Mouse (Mus musculus): ENCODE results near the gene Rassf7. TPM values are rescaled to one million over a fixed set of nuclear protein-coding genes. Genes with fewer than 3 reads are reported as not detected.

Rassf7 gene
- total RNA-seq, 1 experiment from 2014 or later = 7.1 TPM

DNA sequence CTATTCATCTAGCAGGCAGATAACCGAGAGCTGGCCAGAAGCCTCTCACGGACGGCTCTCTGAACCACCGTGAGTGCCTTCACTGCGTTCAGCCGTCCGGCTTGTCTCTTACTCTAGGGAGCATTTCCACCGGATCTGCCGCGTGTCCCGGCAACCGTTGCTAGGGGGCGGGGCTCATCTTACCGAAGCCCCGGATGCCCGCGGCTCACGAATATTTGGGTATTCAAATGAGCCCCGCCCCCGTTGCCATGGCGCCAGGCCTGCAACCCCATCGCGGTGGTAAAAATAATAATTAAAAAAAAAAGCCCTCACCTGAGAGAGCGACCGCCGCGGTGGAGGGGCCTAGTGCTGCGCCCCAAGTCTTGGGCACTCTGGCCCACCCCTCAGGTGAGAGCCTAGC, 20.8 kb upstream of the Rassf7 start:
- ATAC-seq (ENCODE audit: extremely low read depth, insufficient number of reproducible peaks, low FRiP score, poor library complexity, severe bottlenecking) = peak; percentile 62

DNA sequence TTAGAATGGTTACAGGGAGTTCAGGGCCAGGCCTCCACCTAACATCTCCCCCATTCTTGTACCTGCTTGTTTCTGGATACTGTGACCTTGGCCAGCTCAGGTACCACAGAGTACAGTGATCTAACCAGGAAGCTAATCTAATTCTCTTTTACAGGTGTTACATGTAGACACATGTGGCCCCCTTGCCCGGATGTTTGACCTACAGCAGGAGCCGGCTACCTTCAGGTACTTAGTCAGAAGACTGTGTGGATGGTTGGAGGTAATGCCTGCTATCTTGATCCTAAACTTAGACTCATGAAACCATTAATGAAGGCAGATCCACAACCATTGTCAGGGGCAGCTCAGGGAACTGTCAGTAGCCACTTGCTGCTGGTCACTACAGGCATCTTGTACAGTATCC, 19.9 kb upstream of the Rassf7 start:
- ATAC-seq (ENCODE audit: extremely low read depth, insufficient number of reproducible peaks, low FRiP score, poor library complexity, severe bottlenecking) = no peak

DNA sequence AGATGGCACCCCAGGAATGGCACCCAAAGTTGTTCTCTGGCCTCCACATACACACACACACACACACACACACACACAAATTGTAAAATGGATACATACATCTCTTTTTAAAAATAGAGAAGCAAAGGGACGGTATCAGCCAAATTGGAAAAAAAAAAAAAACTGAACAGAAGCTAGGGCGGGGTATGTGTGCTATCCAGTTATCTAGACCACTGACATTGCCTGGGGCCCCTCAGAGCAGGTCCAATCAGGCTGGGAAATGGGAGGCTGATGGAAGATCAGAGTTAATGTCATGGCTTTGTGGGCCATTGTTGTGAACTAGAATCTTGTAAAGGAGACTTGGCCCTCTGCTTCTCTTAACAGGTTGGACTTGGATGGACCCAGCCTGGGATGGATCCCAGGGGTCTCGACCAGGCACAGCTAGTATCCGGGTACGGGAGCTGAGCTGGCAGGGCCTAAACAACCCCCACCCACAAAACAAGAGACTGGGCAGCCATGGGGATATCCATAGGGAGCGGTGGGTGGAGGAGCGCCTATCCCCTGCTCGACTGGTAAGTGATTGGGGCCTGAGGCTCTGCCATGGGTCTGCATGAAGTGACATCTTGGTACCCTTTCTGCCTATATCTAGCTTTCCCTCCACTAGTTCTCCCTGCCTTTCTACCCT, 18.9 kb upstream of the Rassf7 start:
- ATAC-seq (ENCODE audit: extremely low read depth, insufficient number of reproducible peaks, low FRiP score, poor library complexity, severe bottlenecking) = no peak

DNA sequence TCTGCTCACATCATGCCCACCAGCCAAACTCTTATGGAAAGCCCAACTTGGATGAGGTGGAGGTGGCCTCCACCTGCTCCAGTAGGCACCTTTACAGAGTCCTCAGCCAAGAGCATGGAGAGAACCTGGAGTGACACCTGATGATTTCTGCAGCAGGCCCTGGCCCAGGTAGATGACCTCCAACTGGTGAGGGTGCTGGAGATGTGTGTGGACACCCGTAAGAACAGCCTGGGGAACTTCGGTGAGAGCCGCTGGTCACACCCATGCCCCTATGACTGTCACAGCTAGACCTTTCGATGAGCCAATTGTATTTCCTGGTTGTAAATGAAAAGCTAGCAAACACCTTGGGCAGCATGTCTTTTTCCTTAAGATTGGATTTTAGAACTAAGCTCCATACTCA, 17.5 kb upstream of the Rassf7 start:
- no peak for ATAC-seq (ENCODE audit: extremely low read depth, insufficient number of reproducible peaks, low FRiP score, poor library complexity, severe bottlenecking)

DNA sequence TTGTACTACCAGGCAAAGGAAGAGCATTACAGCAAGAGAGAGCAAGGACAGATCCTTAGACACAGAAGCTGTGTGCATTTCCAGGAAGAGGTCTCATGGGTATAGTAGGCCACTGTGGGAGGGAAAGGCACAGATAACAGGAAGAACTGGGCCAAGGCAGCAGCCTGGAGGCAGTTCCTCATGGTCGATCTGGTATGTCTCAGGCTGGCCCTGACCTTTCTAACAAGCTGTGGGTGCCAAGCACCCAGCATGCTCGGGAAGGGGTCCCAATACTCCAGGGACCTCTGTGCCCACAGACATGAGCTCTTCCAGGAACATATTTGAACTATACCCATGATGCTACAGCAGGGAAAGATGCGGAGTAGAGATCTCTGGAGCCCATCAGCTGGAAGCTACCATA, 11.1 kb upstream of the Rassf7 start:
- ATAC-seq (ENCODE audit: extremely low read depth, insufficient number of reproducible peaks, low FRiP score, poor library complexity, severe bottlenecking) = no peak

DNA sequence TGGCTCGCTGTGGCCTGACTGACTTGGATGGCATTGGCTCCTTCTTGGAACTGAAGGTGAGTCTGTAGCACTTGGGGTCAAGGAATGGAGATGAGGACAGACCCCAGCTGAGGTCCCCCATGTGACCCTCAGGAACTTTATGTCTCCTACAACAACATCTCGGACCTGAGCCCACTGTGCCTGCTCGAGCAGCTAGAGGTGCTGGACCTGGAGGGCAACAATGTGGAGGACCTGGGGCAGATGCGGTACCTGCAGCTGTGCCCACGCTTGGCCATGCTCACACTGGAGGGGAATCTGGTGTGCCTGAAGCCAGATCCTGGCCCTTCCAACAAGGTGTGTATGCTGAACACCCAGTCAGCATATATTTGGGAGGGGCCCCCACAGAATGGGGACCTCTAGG, 10.2 kb upstream of the Rassf7 start:
- ATAC-seq (ENCODE audit: extremely low read depth, insufficient number of reproducible peaks, low FRiP score, poor library complexity, severe bottlenecking) = no peak

DNA sequence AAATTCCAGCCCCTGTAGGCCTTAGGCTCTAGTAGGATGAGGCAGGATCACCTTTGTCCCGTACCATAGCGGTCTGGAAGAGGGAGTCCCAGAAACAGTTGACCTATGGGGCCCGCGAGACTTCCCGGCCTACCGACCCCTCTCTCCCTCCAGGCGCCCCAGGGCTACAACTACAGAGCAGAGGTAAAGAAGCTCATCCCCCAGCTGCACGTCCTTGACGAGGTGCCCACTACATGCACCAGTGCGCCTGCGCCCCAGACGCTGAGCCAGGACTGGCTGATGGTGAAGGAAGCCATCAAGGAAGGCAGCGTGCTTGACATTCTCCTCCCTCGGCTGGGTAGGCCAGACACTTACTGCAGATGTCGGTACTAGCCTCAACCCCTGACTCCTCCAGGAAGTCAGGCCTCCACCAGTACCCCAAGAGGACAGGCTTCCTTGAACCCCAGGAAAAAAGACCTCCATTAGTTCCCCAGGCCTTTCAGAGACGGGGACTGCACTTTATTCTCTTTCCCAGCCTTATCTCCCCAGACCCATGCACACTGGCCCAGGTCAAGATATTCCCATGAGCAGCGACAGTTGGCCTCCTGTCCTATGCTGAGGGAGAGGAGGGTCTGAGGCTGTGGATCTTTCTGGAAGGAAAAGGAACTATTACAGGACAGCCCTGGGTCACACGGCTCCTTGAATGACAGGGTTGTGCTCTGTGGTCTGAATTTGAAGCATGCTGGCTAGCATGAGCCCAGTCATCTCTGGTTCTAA, 9.3 kb upstream of the Rassf7 start:
- no peak for ATAC-seq (ENCODE audit: extremely low read depth, insufficient number of reproducible peaks, low FRiP score, poor library complexity, severe bottlenecking)

DNA sequence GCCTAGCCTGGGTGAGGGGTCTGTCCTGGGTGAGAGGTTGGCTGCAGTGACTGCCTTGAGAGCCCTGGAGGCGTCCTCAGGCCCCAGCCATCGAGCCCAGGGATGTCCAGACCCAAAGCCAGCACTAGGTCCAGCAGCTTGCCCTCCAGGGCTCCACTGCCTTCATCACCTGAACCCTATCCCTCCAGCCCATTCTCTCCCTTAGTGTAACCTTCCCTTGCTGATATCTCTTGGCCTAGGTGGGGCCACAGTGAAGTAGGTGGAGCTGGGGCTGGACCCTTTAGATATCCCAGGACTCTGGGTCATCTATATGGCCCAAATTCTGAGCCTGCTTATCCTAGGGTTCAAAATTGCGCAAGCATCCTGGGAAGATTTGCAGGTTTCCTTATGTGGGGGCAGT, 6.1 kb upstream of the Rassf7 start:
- ATAC-seq (ENCODE audit: extremely low read depth, insufficient number of reproducible peaks, low FRiP score, poor library complexity, severe bottlenecking) = no peak

DNA sequence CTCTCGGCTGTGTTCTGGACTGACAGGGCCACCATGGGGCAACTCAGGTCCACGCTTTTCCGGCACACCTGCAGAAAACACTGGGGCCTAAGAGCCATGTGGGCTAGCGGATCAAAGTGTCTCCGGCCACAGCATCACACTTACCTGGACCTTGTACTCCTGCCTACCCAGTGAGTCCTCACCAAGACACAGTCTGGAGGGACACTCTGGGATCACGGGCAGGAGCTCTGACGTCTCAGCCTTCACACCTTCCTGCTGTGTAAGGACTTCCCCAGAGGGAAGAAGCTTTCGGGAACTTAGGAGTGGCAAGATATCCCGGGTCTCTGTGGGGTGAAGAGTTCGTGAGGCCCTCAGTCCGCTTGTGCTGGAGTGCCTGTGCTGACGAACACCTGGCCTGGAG, 5.5 kb upstream of the Rassf7 start:
- no peak for ATAC-seq (ENCODE audit: extremely low read depth, insufficient number of reproducible peaks, low FRiP score, poor library complexity, severe bottlenecking)

DNA sequence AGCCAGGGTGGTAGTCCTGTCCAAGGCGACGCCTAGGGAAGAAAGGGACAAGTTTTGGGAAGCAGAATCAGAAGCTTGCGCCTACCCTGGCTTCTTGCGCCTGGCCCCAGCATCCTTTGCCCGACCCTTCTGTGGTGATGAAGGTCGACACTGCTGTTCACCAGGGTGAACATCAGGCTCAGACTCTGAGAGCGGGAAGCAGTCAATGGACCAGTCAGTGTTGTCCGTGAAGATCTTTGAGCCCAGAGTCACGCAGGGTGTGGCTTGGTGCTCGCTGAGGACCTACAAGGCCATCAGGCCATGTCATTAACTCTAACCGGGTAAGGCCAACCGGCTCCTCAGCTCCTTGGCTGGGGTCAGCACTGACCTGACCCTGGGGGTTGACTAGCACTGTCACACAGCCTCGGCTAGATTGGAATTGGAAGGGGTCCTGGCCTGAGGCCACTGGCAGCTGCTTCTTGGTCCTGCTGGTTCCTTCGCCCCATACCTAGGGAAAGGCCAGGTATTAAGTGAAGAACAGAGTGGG, 5.0 kb upstream of the Rassf7 start:
- ATAC-seq (ENCODE audit: extremely low read depth, insufficient number of reproducible peaks, low FRiP score, poor library complexity, severe bottlenecking) = no peak

DNA sequence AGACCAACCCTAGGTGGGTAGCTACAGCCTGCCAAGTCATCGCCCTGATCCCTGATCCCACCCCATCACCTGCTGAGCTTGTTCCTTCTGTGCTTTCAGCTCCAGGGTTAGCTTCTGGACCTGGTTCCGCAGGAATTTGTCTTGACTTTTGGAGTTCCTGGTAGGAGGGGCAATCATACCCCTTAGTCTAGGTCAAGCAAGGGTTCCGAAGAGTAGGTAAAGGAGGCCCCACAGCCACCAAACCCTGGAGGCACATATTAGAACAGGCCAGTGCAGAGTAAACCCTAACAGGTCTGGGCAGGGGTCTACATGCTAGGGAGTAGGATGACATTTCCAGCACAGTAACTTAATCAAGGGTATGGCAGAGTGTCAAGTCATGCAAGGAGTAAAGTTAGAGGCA, 2.5 kb upstream of the Rassf7 start:
- no peak for ATAC-seq (ENCODE audit: extremely low read depth, insufficient number of reproducible peaks, low FRiP score, poor library complexity, severe bottlenecking)

DNA sequence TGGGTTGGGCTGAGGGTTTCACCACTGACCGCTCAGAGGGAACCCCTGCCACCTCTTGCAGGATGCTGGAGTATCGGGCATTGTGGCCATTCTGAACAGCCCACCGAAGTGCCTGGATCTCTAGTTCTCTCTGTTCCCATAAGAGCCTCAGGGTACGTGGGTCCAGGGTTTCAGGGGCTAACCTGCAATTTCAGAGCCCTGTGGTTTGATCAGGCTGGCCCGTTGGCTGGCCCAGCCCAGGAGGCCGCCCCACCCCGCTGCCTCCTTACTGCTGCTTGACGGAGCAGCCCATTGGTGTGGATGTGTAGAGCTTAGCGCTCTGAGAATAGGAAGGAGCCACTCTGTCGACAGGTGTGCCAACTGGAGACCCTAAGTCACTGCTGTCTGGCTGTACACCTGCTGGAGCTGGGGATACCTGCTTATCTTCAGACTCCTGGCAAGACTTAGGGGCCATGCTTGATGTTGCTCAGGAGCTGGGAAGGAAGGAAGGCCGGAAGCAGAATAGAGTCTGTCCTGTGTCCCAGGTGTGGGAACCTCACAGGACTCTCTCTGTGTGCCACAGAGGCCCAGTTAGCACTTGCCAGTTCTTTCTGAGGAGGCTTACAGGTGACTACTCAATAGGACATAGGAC, 1.9 kb upstream of the Rassf7 start, which contains the start of gene Lmntd2:
Lmntd2 (minus strand) TSS at position 476 of the 631 bp plus-strand sequence.
- ATAC-seq (ENCODE audit: extremely low read depth, insufficient number of reproducible peaks, low FRiP score, poor library complexity, severe bottlenecking) = no peak

DNA sequence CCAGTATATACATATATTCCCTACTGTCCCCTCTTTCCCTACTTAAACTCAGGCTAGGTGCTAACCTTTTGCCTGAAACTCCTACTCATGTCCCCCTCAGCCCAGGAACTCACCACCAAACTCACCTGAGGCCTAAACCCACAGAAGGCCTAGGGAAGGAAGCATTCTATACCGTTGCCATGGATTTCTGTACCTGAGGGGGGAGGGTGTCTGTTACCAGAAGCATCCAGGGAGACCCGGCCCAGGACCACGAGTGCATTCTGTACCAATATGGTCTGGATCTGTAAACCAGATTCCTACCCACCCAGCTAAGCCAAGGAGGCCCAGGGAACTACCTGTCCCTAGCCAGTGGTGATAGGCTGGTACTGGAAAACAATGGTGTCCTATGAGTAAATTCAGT, 1.4 kb upstream of the Rassf7 start:
- ATAC-seq (ENCODE audit: extremely low read depth, insufficient number of reproducible peaks, low FRiP score, poor library complexity, severe bottlenecking) = no peak

DNA sequence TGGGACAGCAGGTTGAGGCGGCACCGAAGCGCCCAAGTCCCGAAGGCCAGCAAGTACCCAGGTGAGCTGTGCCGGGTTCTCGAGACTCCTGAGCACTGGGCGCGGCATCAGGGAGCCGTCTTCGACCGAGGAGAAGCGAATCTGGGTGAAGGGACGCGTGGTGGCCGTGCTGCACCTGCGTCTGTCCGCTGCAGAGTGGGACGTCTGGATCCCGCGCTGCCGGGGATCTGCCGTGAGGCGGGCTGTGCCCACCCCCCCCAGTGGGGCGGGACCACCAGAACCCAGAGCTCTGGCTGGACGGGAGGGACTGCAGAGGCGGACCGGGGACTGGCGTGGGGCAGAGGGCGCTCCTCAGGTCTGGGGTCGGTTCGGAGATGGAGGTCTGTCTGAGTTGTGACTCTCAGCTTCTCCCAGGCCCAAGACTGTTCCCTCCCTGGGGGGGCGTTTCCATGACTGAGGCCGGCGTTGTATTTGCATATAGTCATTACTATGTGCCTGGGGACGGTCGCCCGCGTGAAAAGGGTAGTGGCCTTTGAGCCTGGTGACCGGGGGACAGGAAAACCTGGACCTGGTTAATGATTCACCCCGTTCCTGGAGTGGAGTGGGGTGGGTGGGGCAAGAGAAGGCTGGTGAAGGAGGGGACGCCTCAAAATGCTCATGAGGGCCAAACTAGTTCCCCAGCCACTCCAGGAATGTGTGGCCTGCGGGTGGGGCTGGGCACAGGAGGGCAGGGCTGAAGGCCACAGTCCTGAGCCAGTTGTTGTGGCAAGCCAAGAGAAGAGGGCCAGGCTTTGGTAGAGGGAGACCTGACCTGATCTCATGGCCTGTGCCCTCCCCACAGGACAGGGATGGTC, 447 bp downstream of the Rassf7 start:
- no peak for ATAC-seq (ENCODE audit: extremely low read depth, insufficient number of reproducible peaks, low FRiP score, poor library complexity, severe bottlenecking)

DNA sequence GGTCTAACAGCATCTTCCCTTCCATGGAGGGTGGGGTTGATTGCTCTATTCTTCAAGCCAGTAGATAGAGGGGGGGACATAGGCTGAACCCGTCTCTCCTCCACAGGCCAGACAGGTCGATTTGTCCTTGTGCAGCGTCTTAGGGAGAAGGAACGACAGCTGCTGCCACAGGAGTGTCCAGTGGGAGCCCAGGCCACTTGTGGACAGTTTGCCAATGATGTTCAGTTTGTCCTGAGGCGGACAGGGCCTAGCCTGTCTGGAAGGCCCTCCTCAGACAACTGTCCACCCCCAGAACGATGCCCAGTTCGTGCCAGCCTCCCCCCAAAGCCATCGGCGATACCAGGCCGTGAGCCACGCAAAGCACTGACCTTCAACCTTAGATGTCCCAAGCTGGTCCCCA, 1.2 kb downstream of the Rassf7 start:
- ATAC-seq (ENCODE audit: extremely low read depth, insufficient number of reproducible peaks, low FRiP score, poor library complexity, severe bottlenecking) = no peak

DNA sequence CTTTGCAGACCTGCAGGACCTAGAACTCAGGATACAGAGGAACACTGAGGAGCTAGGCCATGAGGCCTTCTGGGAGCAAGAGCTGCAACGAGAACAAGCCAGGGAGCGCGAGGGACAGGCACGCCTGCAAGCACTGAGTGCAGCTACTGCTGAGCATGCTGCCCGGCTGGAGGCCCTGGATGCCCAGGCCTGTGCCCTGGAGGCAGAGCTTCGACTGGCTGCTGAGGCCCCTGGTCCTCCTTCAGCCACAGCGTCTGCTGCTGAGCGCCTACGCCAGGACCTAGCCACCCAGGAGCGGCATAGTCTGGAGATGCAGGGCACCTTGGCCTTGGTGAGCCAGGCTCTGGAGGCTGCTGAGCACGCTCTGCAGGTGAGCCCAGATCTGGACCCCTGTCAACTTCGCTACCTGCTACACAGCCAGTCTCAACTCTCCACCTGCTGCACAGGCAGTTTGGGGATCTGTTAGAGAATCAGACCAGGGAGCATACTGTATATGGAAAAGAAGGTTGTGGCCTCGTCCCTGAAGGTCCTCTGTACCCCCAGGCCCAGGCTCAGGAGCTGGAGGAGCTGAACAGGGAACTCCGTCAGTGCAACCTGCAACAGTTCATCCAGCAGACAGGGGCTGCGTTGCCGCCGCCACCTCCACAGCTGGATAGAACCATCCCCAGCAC, 1.8 kb downstream of the Rassf7 start:
- no peak for ATAC-seq (ENCODE audit: extremely low read depth, insufficient number of reproducible peaks, low FRiP score, poor library complexity, severe bottlenecking)

DNA sequence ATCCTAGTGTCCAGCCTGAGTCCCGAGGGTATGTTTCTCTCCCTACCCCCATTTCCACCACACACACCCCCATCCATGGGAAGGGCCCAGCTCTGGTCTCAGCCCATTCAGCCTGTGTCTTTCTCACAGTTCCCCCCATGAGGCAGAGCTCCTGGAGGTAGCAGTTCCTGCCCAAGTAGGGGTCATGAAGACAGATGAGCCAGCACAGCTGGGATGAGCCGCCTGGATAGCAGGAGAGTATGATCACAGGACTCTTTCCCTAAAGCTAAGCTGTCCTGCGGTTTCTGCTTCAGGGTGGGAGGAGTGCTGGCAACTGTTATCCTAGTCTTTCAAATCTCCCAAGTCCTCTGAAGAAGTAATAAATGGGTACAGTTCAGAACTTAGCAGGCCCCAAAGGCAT, 2.5 kb downstream of the Rassf7 start:
- ATAC-seq (ENCODE audit: extremely low read depth, insufficient number of reproducible peaks, low FRiP score, poor library complexity, severe bottlenecking) = no peak

DNA sequence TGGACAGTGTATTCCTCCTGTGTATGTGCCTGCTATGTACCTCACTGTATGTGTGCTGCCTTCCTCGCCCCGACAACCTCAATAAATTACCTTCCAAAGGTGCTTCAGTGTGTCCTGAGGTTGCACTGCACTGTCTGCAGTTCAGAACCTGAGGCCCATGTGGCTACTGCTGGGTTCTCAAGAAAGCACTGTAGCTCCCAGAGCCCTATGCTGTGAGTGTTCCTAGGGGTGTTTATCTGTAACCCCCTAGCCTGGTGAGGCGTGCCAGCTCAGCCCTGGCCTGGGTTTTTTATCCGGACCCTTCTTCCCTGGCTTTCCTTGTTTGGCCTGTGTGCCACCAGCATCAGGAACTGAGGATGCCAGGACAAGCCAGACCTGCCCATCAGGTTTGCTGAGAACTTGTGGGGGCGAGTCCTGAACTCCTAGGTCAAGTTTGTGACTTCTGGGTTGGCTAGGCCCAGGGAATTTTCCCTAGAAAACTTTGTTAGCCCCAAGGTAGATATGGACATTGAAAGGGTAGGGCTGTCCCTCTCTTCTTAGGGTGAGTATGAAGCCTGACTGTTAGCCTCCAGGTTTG, 3.0 kb downstream of the Rassf7 start:
- ATAC-seq (ENCODE audit: extremely low read depth, insufficient number of reproducible peaks, low FRiP score, poor library complexity, severe bottlenecking) = no peak

All from neutrophil, adult 5-6 weeks (primary cell).